Mouse (Mus musculus) urinary bladder, postnatal 4 days (tissue): ENCODE measurements at regions not wholly inside any gene's neighbourhood (a gene's known extent, or its start where the extent isn't known, plus 50 kb on each side); places are given as distances from the start of the nearest gene placed in this dataset.

Source experiments
- DNase-seq, 2 experiments: peaks; one replicate each; pipeline ENCODE4 v3.0.0; 2021 to 2022; ENCODE audit warnings: low spot score in 2 of 2

DNA sequence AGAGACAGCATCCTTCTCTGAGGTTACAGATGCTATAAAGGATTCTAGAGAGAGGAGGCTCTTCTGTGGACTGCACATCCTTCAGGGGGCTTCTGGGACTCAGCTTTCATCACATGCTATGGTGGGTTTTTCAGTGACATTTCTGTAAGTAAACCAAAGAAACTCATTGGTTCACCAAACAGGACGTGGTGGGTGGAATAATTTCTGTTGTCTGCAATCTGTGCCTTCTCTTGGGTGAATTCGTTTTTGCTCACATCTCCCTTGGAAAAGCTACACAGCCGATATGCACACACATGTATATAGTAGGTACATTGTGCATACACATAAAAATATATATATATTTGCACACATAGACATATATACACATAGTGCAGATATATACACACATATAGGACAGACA is 110.2 kb downstream of the Chst1 start:
- DNase-seq, result no peak

DNA sequence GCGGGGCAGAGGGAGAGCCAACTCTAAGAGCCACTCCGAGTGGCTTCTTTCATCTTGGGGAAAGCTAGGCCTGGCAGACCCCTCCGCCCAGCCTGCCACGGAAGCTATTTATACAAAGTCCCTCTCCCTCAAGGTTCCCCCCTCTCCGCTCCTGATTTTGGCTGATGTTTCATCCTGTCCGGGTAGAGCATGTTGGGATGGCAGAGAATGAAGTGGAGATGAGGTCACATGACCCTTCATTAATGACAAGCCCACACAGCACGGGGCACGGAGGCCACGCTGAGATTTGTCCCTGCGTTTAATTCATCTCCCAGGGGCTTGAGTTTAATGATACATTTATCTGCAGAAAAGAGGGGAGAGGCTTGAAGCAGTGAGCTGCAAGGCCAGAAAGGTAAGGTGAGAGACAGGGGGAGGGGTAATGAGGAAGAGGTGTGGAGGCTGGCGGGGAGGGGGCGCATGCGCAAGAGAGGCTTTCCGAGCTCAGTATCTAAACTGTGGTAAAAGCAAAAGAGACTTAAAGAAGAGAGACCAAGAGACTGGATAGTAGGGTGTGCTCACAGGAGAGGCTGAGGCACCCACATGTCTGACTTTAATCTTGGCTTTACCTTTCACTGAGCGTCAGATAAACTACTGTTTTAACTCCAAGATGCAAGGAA is 111.7 kb downstream of the Chst1 start:
- no peak for DNase-seq

DNA sequence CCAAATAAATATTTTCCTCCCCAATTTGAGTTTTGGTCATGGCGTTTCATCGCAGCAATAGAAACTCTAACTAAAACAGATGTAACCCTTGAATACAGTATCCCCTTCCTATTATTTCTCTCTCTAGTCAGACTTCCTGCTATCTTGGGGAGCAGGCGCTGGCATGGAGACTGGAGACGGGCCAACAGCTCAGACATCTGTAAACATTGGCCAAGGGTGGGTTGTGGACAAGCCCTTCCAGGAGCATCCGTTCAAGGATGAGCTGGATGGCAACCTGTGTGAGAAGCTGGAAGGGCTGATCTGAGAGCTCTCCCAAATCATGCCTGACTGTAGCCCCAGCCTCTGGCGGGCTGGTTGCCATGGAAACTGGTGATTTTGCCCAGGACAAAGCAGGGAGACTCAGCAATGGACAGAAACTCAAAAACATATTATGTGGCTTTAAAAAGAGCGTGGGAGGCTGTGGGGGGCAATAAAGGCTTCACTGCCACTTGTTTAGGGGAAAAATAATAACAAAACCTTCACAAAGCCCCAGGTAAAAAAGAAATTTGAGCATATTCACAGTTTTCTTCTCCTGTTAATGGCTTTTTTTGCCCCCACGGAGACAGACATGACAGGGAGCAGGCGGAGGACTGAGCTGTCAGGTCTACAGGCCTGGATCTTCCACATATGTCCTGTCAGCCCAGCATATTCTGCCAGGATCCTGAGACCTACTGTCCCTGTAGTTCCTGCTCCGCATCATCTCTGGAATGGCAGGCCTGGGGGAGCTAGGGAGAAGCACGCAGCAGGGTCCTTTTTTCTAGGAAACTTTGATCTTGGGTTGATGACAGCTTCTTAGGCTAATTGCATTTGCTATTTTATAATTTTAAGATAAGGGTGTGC is 113.0 kb downstream of the Chst1 start:
- no peak for DNase-seq

DNA sequence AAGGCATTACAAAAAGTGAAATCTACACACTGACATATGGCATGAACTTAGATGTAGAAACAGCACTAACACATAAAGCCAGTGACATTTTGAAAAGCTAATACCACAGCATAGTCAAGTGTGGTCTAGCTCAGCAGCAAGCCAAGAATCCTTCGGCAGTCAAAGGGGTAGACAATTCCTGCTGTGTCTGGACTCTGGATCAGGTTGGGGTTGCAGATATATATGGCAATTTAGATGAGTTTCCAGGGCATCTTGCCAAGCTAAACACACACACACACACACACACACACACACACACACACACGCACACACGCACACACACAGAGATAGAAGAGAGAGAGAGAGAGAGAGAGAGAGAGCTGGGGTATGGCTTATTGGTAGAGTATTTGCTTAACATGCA is 118.2 kb downstream of the Chst1 start:
- no peak for DNase-seq

DNA sequence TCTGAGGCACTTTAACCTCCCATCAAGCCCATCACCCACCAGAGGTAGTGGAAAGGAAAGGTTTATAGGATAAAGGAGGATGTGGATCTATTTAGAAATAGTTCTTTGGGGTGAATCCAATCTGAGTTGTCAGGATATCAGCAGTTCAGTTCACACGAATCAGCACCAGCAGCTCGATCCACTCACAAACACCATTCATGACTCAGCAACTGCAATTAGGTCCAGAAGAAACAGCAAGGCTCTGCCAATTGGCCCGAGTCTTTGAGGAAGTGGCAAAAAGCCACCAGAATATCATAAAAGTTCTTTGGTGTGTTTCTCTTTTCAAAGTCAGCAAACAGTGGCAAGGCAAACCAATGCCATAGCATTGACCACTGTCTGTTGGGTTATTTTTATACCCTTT is 122.4 kb downstream of the Chst1 start:
- no peak for DNase-seq

DNA sequence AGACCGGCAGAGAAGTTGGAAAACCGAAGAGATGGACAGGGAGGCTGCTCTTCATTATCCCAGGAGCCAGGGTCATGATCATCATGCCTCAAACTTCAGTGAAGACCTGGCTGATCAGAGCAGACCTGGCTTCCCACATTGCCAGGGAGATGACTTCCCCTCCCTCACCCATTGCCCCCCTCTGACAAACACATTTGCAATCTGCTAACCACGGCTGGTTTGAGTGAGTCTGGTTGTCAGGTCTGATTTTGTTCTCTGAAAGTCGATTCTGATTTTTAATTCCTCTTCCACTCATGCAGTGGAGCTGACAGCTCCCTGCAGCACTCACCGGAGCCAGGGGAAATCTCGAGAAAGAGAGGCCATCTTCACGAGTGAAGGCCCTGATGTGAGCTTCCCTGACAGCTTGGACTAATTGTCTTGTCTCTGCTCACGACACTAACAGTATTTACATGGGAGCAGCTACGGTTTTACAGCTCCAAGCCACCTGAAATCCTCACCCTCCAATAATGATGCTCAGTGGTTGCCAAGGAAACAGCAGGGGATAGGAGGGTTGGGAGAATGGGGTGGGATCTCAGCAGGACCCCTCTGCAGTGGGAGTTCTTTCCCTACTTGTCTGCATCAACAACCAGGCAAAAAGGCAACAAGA is 124.2 kb downstream of the Chst1 start:
- DNase-seq, result no peak

DNA sequence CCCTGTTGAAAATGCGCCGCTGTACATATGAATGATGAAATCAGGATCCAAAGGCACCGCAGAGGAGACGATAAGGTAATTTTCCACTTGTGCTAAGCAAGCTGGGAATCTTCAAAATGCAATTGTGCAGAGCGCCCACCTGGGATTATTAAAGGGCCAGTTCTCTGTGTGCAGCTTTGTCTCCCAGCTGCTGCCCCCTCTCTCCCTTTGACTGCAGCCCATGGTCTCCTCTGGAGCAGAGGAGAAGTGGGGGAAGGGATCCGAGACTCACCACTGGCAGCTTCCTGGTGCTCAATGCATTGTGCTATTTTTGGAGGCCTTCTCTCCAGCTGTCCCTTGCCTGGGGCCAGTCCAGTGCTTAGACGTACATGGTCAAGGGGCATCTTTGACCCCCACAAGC is 127.1 kb downstream of the Chst1 start:
- no peak for DNase-seq

DNA sequence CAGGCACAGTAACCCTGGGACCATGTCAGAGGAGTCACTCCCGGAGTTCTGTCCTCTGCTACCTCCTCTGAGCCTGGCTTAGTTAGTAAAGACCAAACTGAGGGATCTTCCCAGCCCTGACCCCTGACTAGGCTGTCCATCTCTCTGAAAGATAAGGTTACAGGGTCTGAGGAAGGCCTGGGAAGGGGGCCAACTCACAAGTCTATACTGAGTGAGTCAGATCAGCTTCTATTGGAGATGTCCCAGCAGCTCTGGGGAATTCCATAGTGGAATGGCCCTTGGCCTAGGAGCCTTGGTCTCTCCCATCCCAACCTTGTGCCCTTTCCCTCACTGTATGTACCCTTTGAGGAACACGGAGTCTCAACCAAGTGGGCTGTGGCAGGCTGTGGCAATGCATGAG is 127.7 kb downstream of the Chst1 start:
- DNase-seq, result no peak

DNA sequence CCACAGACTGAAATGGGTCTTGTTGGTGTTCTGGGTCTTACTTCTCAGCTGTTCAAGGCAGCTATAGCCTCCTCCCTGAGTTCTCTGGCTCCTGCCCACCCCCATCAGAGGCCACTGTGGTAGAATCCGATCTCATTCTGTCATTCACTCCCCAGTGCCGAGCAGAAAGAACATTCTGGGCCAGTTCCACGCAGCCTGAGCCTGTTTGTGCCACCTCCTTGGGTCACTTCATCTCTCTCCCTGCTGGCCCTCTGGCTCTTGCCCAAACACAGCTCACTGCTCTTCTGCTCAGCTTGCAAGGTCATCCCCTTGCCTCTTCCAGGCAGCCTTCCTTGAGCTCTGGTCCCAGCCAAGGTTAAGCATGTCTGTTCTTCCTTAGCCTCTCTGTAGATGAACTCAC is 128.9 kb downstream of the Chst1 start:
- DNase-seq, result no peak

DNA sequence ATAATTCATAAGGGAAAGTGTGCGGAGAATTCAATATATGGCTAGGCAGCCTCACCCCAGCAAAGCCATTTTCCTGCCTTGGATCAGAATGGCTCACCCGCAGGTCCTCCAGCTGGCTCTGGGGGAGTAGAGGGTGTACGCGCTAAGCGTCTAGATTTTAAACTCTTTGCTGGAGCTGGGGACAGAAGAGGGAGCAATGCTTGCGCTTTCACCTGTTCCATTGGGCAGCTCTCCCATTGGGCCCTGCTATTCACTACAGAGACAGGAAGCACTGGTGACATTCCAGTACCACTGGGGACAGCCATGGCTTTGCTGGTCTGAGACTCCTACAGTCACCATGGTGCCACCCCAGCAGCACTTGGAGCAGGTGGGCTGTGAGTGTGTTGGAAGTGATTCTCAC is 130.9 kb downstream of the Chst1 start:
- no peak for DNase-seq

DNA sequence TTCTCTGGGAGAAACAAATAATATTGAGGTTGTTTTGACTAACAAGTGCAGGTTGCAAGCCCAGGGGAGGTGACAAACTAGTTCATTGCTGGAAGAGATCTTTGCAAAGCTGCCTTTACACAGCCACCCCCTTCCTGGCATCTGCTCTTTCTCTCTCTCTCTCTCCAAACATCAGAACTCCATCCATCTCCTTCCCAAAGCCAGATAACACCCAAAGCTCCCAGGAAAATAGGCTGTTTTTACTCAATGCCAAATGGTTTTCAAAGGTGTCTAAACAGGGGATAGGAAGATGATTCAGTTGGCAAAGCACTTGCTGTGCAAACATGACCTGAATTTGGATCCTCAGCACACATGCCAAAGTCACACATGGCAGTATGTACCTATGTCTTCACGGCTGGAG is 133.9 kb downstream of the Chst1 start:
- DNase-seq, result no peak

DNA sequence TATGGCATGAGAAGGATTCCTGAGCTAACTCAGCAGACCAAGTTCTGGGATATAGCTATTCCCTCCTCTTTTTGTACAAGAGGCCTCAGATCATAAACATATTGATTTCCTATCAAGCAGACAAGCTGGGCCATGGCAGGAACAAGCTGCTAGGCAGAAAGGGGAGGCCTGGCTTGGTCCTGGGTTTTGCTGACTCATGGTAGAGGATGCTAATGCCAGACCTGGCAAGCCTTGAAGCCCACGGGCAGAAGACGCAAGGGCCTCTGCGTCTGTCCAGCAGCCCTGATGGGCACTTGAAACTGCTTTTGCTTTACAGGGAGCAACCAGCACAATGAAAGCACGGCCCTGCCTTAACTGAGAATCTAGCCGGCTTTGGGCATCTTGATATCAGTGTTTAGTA is 136.3 kb downstream of the Chst1 start:
- no peak for DNase-seq

DNA sequence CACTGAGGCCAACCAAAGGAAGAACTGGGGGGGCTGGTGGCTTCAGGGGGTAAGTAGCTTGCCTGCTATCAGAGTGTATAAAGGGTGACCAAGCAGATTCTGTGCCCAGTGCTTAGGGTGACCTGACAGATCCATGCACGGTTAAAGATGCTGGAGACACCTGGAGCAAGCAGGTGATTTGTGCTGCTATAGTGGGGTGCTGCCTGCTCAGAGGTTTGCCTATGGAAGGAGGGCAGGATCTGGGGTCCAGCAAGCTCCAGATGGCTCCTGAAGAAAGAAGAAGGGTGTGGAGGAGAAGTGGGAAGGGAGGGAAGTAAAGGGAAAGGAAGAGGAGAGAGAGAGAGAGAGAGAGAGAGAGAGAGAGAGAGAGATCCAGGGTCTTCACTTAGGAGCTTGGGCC is 137.8 kb downstream of the Chst1 start:
- DNase-seq, result no peak

DNA sequence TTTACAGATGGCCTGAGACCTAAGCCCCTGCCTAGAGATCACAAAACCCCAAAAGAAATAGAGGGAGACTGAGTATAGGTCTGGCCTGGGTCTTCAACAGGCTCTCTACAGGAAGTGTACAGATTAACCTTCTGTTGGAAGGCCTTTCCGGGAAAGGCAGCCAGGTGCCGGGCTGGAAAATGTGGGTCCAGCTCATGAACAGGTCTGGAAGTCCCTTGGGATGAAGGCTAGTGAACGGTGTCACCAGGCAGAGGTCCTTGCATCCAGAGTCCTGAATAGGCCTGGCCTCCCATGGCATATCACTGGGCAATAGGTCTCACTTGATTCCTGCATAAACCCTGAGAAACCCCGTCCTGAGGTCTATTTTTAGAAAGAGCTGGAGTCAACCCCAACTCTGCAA is 140.1 kb downstream of the Chst1 start:
- DNase-seq, result no peak

DNA sequence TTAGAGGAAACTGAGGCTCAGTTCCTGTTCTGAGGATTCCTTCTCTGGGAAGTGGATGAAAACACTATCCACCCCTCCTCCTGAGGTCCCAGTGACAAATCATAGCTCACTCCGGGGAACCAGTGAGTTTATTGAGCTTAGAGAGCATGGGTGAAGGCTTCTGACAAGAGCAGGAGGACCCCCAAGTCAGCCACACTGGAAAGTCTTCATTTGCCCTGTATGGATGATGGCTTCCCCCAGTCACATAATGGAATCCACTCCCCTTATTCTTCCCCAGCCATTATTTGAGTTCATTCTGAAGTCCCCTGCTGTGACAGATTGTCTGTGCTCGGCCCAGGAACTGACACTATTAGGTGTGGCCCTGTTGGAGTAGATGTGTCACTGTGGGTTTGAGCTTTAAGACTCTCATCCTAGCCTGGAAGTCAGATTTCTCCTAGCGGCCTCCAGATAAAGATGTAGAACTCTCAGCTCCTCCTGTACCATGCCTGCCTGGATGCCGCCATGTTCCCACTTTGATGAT is 141.3 kb downstream of the Chst1 start:
- no peak for DNase-seq

DNA sequence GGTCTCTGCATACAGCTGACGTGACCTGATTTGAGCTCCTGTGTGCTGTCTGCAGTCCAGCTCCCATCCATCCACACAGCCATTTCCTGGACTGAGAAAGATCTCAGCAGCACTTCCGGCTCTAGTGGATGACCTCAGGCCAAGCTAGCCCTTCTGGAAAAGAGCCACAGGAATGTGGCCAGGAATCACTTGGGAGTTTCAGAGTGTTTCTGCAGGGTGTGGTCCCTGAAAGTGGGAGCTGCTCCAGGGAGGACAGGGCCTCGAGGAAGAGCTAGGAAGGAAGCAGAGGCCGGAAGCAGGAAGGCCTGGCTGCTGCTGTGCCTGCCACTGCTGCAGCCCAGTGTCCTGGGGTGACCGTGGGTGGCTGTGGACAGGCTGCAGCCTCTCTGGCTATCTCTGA is 142.5 kb downstream of the Chst1 start:
- DNase-seq, result peak; percentile 76 to 82

DNA sequence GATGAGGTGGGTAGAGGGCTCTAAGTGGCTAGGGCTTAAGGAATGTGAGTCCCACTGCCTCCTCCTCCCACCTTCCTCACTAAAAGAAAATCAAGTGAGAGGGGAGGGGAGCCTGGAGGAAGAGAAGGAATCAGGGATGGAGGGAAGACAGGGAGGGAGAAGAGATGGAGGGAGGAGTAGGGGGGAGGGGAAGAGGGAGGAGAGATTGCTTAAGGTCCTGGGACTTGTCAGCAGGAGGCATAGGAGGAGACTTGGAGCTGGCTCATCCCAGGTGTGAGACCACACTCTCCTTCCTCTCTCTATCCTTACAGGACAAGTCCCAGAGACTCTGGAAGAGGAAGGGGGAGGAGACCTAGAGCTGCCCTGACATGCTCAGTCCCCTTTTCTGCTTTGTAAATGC is 143.2 kb downstream of the Chst1 start:
- DNase-seq, result no peak

DNA sequence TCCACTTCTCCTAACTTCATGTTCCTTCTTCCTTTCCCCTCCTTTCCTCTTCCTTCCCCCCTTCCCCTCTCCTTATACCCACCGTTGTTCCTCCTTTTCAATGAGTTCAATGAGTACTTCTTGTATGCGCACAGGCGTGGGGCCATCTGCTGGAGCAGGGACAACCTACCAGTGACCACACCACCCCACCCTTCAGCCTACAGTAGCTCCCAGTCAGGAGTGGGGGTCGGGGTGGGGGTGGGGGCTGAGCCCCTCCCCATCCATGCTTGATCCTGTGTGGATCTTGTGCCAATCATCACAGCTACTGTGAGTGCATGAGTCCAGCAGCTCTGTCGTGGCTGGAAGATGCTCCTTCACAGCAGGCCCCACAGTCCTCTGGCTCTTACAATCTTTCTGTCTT is 143.6 kb downstream of the Chst1 start:
- DNase-seq, result no peak

DNA sequence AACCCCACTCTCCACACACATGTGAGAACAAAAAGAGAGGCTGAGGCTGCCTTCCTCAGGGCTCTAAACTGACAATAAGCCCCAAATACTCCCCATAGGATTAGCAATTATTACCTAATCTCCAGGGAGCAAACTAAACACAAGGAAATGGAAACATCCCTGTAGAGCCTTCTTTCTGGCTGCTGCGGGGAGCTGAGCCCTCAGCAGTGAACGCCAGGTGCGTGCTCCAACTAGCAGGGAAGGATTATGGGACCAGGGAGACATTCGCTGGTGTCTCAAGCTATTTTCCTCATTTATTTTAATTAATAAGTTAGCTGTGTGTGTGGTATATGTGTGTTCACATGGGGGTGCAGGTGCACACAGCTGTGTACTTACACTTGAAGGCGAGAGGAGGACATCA is 144.4 kb downstream of the Chst1 start:
- DNase-seq, result no peak

DNA sequence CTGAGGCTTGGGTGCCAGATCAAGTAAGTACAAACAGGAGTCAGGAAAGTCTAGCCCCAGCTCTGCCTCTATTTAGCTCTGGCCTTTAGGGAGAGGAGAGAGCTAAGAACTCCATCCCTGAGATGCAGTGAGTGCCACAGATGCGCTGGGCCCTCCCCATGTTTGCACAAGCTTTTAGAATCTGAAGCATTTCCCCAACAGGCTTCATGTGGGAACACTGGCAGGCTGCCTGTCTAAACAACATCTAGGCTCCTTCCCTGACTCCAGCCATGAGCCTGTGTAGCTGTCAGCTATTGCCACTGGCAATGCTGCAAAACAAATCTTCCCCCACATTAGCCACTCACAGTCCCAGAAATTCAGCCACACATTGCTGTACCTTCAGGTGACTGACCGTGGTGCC is 147.9 kb downstream of the Chst1 start:
- no peak for DNase-seq

DNA sequence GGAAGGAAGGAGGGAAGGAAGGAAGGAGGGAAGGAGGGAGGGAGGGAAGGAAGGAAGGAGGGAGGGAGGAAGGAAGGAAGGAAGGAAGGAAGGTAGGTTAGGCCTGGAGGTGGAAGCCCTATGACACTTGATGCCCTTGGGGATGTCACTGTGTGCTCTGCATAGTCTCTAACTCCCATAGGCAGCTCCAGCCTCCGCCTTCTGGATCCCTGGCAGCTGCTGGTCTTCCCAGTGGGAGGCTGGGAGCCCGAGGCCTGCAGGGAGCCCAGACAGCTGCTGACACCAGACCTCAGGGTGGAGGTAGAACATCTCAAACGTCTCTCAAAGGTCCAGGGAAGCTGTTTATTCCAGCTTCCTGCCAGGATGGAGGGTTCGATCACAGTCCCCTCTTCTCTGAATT is 150.6 kb downstream of the Chst1 start:
- DNase-seq, result no peak

DNA sequence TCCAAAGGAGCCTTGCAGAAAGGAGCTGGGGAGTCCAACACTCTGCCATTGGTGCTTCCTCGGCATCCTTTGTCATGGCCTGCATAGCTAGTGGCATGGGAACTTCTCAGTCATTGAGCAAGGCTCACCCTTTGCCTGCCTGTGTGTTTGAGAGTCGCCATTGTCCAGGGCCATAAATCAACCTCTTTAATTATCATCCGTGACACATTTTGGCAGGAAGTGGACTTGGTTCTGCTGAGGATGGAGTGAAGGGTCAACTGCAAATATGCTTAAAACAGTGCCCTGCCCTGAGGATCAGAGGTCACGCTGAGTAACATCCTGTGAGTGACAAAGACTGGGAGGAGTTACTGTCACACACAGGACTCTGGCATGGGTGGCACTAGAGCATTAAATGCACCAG is 151.2 kb downstream of the Chst1 start:
- DNase-seq, result no peak

DNA sequence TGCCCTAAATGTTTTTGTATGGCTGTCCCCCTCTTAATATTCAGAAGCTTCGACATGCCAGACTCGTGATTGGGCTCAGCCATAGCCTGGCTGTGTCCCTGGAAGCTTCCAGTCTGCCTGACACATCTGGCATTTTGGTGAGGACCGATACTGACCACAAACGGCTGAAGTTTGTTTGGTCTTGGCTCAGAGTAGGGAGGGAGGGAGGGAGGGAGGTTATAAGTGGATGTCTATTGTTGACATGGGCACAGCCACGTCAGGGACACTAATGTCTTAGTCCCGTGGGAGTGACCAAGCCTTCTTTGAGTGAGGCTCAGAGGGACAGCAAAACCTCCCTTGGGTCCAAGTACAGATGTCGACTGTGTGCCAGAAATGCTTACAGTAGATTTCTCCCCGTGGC is 151.7 kb downstream of the Chst1 start:
- DNase-seq, result no peak
